Mouse (Mus musculus) c-Kit-negative CD71-positive TER-119-positive erythroid progenitor cells, embryonic 14.5 days (primary cell): ENCODE results near the gene Rnase1.
"Not testable (repeated sequence)": the region's sequence is repeated elsewhere in the genome, so short reads cannot be mapped to it uniquely, and the experiment has no call there.

ENCODE experiments used
- DNase-seq: peaks from one replicate; pipeline ENCODE4 v3.0.0-alpha.2; 2013; ENCODE audit warnings: low read depth, low spot score

Rnase1 gene

DNA sequence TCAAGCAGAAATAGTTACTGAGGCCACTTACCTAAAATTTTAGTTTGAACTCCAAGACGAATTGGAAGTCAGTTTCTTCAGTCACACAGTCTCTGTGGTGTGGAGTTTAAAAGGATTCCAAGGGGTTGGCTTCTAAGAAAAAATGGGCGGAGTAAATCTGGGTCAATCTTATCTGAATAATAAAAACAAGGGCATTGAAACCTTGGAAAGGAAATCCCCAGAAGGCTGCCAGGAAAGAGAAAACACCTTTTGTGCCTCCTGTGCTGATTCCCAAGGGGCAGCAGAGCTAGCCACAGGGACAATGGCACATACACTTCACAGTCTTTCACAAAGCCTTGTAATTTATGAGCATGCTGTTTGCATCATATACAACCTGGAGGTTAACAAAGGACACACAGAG, at the start of gene Rnase1:
Rnase1 (minus strand) TSS at position 101 of the 400 bp plus-strand sequence.
- no peak for DNase-seq

DNA sequence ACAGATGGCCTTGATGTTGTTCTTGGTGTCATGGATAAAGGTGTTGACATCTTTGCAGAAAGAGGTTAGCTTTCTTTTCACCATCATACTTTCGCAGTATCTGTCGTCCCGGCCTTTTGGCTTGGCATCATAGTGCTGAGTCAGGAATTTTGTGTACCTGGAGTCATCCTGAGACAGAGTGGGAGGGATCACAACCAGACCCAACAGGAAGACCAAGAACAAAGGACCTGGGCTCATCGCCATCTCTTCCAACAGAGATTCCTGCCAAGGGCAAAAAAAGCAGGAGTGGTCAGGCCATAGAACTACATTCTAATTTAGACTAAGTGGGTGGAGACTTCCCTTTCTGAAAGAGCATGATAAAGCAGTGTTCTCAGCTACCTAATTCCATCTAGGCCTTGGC, 49.1 kb upstream of the Rnase1 start:
- DNase-seq: no peak

DNA sequence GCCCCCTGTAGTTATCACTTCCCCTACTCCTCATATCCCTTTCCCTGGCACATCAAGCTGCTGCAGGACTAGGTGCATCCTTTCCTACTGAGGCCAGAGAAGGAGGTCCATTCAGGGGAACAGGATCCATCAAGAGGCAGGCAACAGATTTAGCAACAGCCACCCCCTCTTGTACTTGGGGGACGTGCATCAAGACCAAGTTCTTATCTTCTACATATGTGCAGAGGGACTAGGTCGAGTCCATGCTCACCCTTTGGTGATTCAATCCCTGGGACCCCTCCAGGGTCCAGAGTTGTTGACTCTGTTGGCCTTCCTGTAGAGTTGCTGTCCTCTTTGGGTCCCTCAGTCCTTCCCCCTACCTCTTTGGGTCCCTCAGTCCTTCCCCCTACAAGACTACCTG, 34.5 kb upstream of the Rnase1 start:
- DNase-seq: not testable (repeated sequence)

DNA sequence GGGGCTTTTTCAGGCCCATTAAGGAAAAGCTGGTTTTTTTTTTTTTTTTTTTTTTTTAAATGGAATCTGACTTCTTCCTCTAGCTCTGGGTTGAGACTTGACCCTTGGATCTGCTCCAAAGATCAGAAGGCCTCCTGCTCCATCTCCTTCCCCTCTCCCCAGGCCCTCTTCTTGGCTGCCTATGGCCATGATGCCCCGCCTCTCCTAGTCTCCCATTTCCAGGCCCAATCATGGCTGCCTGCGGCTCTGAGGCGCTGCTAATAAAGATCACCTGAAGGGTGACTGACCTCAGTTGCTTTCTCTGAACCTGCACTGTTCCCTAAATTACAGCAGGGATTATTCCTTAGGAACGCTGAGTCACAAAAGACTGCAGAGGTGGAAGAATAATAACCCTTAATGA, 27.3 kb upstream of the Rnase1 start:
- no peak for DNase-seq

DNA sequence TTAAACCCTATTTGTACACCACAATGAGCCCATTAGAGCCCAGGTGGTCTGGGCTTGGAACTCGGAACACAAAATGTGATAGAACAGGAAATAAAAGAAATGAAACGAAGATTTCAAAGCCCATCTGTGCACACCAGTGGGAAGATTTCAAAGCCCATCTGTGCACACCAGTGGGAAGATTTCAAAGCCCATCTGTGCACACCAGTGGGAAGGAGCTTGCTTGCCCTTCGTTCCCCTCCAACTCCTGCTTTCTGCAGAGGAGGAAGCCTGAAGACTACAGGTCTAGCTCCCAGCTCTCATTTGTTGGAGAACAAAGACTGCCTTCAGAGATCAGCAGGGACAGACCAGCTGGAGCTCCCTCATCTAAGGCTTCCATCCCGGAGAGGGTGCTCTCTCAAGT, 26.4 kb upstream of the Rnase1 start:
- DNase-seq: not testable (repeated sequence)

DNA sequence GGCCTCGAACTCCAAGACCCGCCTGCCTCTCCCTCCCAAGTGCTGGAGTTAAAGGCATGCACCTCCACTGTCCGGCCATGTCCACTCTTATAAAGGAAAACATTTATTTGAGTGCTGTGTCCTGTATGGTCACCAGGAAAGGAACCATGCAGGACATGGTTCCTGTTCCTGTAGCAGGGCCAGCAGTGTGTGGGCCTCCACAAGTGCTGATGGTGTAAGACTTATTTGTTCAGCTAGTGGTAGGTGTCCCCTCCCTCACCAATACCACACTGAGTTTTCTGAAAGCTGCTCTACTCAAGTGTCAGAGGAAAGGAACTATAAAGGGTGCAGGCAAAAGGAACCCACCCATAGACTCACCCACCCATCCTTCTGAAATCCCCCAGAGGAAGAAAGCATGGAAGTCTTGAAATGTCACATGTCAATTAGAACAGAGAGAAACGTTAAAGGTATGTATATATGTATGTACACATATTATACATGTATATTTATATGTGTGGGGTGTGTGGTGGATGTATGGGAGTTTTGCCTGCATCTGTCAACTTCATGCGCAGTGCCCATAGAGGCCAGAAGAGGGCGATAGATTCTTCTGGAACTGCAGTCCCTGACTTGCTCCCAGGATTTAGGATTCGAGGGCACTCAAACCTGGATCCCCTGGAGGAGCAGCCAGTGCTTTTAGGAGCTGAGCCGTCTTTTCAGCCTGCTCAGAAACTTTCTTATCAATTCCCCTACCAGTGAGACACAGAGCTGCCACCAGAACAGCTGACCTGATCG, 25.7 kb upstream of the Rnase1 start:
- DNase-seq: not testable (repeated sequence)

DNA sequence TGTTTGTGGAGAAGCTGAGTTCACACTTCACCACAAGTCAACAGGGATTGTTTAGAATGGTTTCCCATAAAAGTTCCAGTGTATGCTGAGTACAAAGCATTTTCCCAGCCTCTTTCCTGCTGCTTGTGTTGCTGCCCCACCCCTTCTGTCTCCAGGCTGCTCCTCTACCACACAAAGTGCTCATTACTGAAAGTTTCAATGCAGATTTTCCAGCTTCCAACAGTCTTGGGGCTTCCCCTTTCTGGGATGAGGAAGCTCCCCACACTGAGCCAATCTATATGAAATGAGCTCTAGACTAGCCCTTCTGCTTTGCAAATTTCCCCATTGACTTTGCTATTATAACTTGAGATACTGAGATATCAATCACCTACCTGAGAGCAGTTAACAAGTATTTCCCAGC, 19.5 kb upstream of the Rnase1 start:
- DNase-seq: no peak

DNA sequence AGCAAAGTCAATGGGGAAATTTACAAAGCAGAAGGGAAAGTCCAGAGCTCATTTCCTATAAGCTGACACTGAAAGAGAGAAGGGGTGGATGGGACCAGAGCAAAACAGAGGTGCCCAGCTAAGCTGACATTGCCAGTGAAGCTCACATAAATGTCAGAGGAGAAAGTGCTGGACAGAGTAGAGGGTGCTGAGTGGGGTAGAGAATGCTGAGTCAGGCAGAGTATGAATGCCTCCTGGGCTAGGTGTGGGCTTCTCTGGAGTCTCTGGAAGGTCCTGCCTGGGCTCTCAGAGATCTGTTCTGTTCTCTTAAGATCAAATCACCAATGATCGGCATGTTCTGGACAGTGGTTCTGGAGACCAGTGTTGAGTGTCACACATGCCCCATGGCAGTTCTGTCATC, 18.9 kb upstream of the Rnase1 start:
- no peak for DNase-seq

DNA sequence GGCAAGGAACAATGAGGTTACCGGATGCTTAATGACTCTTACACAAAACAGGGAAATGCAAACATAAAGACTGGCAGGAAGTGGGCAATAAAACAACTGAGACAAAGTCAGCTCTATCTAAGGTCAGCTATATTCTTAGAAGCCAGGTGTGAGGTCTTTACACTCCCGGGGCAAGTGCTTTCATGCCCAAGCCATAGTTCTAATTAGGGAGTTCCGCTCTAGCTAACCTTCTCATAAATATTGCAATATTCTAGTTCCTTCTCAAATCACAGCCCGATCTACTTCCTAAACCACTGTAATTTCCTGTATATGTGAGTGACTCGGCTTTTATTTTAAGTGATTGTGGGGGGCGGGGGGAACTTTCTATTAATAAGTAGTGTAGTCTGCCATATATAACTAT, 16.7 kb upstream of the Rnase1 start:
- not testable (repeated sequence) for DNase-seq

DNA sequence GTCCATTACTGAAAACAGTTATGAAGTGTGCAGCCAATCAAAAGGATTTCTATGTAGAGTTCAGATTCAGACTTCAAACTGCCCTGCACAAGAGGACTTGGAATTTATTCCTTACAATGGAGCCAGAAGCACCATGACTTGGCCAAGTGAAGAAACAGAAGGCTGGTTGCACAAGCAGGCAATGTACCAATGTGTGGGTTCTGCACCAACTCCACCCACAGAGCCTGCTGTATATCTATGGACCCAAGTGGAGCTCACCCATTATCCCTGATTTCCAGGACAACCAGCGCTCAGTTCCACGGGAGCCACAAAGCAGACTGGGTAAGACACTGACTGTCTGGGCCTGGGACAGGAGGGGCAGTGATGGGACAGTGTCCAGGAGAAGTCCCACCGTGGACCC, 15.4 kb upstream of the Rnase1 start, which contains the start of gene Rnase2b:
Rnase2b (plus strand) TSS at position 285 of the 400 bp plus-strand sequence.
- not testable (repeated sequence) for DNase-seq

DNA sequence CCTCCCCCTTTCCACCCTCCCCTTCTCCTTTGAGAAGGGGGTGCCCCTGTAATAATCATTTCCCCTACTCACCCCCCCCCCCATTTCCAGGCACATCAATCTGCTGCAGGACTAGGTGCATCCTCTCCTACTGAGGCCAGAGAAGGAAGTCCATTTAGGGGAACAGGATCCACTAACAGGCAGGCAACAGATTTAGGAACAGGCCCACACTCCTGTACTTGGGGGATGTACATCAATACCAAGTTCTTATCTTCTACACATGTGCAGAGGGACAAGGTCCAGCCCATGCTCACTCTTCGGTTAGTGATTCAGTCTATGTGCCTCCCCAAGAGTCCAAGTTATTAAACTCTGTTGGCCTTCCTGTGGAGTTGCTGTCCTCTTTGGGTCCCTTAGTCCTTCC, 10.5 kb upstream of the Rnase1 start:
- no peak for DNase-seq

DNA sequence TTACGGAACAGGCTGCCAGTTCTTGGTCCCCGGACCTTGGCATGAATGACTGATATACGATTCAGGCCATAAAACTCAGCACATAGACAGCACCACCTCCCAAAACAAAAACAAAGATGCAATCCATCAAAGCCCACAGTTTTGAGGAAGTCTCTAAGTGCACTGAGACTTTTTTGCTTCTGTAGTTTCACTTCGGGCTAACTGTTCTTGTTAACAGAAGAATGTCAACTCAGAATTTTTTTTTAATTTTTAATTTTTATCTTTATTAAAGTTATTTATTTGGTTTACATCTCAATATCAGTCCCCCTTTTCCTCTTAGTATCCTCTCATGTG, 10.1 kb upstream of the Rnase1 start:
- DNase-seq: no peak

DNA sequence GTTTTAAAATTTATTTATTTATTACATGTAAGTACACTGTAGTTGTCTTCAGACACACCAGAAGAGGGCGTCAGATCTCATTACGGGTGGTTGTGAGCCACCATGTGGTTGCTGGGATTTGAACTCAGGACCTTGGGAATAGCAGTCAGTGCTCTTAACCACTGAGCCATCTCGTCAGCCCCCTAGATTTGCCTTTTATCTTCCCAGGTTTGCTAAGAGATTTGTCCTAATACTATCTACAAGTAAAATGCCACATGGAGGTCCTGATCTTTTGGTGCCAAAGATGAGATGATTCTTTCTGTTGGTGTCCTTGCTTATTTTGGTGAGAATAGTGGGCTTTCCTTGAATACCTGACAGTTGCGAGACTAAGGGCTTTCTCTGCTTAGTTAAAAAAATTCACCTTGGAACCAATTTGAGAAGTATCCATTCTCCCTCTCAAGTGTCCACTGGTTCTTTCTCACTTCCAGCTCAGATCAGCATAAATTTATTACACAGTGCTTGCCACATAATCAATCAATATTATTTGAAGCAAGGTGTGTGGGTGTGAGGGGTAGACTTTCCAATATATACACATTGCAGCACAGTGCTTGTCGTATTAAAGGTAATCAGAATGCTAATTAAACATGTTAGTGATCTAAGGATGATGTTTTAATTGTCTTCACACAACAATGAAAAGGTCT, 9.6 kb upstream of the Rnase1 start:
- DNase-seq: no peak

DNA sequence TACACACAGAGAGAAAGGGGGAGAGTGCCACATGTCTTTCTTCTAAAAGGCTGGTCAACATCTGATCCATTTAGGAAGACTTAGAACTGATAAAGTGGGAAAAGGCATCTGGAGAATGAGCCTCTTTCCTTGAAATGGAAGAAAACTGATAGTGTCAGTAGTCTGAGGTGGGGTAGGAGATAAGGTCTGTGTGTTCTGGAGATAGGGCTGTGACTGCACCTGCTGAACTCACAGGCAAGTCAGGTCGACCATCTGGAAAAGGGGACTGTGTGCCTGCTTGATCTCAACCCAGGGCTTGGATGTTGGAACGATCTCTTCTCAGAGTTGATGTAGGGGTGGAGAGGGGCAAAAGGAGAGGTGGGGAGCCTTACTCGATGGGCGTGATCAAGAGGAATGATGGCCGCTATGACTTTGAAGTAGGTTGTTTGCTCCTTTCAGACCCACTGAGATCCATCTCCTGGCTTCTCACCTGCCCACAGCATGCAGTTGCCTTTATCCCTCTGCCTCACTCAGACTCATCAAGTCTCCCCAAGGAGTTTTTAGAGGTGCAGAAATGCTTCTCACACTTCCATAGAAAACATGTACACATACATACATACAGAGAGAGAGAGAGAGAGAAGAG, 5.8 kb upstream of the Rnase1 start:
- DNase-seq: peak; percentile 33

DNA sequence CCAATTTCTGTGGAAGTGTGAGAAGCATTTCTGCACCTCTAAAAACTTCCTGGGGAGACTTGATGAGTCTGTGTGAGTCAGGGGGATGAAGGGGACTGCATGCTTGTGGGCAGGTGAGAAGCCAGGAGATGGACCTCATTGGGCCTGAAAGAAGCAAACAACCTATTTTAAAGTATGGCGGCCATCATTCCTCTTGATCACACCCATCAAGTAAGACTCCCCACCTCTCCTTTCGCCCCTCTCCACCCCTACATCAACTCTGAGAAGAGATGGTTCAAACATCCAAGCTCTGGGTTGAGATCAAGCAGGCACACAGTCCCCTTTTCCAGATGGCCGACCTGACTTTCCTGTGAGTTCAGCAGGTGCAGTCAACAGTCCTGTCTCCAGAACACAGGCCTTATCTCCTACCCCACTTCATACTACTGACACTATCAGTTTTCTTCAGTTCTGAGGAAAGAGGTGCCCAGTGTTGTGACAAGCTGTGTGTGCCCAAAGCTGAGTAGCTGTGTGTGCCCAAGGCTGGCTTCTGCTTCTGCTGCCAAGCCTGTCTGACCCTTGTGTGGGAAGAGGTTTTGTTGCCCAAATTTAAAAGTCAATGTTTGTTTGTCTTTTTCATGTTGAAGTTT, 3.7 kb upstream of the Rnase1 start:
- DNase-seq: peak; percentile 42

DNA sequence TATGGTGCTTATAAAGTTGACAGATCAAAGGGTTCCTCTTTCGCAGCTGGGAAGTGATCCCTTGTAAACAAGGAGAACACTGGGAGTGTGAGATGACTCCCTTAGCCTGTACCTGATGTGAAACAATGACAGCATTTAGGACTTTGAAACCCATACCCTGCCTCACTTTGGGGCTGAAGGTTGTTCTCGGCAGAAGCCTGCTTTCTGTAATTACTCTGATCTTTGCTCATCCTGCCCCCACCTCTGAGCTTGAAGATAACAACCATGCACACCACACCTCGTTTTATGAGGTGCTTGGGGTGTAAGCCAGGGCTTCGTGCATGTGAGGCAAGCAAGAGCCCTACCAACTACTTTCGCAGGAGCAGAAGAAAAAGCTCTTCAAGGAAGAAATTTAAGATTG, 2.6 kb upstream of the Rnase1 start:
- DNase-seq: peak; percentile 42

DNA sequence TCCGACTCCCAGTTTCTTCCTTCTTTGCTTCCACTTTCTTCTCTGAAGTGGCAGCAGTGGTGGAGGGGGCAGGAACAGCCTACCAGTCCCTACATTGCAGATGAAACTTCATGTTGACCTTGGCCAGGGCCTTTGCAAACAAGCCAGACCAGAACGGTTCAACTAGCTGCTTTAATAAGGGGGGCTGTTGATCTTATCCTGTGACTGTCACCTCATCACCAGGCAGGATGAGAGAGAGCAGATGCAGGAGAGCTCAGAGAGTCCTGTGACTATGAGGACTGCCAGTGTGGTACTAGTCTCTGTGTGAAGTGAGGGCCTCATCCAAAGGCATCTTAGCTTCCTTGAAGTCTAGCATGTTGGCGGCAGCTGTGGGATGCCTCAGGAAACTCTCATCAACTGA, 1.4 kb upstream of the Rnase1 start:
- no peak for DNase-seq

DNA sequence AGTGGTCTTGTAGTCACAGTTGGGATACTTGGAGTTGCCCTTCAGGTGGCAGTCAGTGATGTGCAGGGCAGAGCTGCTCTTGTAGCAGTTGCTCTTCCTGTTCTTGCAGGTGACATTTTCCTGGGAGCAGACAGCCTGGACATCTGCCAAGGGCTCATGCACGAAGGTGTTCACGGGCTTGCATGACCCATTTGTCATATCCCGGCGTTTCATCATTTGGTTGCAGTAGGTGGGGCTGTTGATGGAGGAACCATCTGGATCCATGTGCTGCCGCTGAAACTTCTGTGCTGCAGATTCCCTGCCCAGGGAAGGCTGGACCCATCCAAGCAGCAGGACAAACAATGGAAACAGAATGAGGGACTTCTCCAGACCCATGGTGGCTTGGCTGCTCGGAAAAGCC, 1.1 kb downstream of the Rnase1 start:
- DNase-seq: no peak

DNA sequence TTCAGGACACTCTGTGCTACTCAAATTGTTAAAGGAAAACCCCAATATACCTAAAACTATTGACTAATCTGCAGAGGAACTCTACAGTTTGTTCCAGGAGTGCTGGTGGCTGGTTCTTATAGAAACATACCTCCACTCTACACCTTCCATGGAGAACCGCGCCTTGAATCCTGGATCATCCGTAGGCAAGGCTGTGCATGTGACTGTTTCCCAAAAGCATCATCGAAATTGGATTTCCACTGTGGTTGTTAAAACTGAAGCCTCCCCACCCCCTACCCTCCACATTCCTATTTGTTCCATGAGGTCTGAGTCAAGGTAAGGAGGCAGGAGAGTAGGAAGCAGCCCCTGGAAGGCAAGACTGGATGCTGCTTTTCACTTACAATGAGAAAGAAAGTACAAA, 2.1 kb downstream of the Rnase1 start:
- no peak for DNase-seq

DNA sequence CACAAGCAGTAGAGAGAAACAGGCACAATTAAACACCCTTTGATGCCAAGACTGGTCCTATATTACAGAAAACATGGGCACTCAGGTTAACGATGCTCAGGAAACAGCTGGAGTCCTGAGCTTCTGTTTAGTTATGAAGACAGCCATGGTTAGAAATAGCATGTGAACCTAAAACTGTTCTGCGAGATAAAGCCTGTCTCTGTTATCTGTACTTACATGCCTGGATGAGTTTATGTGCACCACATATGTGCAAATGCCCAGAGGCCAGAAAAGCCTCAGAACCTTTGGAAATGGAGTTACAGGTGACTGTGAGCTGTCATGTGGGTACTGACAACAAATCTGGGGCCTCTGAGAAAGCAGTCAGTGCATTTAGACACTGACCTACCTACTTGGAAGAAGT, 2.6 kb downstream of the Rnase1 start:
- peak; percentile 68 for DNase-seq

DNA sequence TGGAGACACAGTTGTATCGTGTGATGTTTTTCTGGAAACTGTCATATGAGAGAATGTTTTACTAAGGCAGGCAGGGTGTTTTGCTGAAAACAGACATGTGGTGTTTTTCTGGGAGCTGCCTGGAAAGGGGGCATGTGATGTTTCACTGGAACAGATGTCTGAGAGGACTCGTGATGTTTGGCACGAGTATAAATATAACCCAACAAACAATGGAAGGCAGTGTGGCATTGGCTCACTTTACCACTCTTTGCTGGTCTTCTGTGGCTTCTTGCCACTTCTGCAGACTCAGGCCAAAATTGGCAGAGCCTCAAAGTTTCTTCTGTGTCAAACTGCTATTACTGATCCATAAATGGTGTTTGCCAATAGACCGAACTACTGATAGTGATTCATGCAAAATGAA, 3.3 kb downstream of the Rnase1 start:
- DNase-seq: no peak

DNA sequence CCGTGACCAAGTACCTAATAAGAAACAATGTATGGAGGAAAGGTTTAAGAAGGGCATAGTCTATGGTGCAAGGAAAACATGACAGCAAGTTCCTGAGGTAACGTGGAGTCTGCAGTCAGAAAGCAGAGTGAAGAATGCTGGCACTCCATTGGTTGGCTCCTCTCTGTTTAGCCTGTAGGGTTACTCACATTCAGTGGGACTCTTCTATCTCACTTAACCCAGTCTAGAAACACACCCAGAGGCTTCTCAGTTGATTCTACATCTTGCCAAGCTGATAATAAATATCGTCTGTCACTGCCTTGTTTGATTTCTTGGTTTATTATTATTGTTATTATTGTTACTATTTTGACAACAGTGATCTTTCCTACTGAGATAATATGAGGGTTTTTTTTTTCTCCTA, 4.0 kb downstream of the Rnase1 start:
- DNase-seq: peak; percentile 55
